Mouse (Mus musculus) lung, postnatal 25 days (tissue): ENCODE data around the gene Map3k11.
"Not testable (repeated sequence)": the region's sequence is repeated elsewhere in the genome, so short reads cannot be mapped to it uniquely, and the experiment has no call there.

Source experiments
- DNase-seq: peaks from one replicate; pipeline ENCODE4 v3.0.0; 2022; ENCODE audit warnings: low spot score

Gene Map3k11

DNA sequence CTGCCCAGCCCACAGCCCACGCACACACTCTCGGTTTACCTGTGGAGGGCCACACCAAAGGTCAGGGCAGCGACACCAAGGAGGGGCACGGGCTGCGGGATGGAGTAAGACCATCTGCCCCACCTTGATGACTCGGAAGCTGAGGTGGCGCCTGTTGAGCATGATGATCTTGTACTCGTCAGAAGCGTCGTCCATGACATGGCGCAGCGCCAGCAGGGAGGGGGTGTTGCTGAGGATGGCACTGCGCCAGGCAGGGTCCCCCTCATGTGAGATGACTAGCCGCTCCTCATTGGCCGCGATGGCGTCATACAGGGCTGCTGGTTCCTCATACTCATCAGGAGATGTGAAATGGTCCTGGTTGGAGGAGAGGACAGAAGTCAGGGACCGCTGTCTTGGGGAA, 22.2 kb upstream of the Map3k11 start:
- no peak for DNase-seq

DNA sequence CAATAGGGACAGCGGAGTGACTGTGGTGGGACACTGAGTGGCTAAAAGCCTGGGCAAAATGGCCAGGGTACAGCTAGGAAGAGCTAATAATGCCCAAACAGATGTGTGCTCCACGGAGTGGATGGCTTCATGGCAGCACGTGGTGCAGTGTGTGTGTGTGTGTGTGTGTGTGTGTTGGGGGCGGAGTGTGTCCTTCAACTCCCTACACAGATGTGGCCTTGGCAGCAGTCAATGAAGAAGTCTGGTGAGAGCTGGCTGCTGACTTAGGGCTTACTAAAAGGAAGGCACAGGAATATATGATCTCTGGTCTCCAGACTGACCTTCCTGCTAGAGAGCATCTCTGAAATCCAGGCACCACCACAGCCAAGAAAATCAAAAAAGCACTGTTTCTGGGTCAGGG, 20.2 kb upstream of the Map3k11 start:
- no peak for DNase-seq

DNA sequence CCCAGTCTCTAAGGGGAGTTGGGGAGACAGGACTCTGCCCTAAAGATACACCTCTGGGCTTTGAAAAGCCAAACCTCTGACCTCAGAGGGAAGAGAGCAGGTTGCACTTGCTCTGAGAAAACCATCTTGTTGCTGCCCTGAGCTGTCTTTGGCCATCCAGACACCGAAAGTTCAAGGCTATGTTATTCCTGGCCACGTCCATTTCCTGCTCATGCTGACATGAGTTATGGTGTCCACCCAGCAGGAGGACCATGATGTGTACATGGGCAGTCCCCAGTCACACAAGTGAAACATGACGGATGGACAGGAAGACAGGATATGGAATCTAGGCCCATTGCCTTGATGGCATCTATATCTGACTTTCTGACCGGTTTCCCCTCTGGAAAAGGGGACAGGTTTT, 8.1 kb upstream of the Map3k11 start:
- no peak for DNase-seq

DNA sequence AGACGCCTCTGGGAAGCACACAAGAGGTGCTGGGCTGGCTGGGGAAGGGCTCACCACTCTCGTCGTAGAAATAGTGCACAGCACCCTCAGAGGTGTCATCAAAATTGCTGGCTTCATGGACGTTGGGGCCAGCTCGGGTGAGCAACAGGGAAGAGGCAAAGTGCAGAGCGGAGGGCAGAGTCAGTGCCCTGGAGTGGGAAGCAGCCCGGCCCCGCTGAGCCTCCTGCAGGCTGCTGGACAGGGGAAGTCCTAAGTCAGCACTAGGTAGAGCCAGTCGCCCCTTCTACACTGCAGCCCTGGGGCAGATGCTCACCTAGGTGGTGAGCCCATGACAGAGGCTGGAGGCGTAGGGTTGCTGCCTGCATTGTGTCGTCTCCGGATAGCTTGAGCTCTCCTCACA, 4.3 kb upstream of the Map3k11 start:
- no peak for DNase-seq

DNA sequence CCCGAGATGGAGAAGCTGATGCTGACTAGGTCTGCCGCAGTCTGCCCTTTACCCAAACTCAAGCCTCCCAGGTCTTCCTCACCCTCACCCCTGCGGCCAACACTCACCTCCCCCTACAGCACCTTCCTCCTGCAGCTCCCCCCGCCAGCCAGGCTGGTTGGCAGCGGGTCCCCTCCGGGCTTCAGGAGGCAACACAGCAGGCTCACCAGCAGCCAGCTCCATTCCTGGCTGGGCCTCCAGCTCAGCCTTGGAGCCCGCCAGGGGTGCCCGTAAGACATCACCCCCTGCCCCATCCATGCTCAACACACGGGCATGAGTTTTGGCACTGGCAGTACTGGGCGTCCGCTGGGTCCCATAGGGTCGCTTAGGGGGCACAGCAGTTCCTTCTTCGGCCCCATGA, 3.6 kb upstream of the Map3k11 start:
- no peak for DNase-seq

DNA sequence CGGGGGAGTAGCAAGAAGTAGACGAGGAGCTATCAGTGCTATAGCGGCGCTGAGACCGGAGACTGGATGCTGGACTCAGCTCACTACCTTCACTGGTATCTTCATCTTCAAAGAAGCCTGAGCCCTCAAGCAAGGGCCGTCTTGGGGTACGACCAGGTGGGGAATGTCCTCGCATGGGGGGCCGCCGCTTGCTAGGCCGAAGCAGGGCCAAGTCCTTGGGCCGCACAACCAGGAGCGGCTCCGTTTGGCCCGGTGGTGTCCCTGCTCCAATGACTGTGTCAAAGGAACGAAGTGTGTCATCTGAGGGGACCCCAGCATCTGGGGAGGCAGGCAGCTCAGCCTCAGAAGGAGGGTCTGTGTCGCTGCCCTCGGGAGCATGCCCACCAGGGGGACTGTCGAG, 3.1 kb upstream of the Map3k11 start:
- no peak for DNase-seq

DNA sequence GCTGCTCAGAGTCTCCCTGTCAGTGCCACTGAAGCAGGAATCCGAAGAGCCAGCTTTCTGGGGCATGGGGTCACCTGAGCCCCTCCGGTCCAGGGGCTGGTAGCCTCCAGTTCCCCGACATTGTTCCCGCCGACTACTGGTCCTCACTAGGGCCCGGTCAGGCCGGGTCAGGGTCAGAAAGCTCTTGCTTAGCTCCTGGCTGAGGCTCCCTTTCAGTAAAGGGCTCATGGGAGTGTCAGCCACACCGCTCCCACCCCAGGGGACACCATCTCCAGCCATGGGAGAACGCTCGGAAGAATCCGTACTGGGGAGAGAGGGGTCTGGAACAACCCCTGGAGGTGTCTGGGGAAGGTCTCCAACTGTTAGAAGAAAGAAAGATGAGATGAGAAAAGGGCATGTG, 2.7 kb upstream of the Map3k11 start:
- no peak for DNase-seq

DNA sequence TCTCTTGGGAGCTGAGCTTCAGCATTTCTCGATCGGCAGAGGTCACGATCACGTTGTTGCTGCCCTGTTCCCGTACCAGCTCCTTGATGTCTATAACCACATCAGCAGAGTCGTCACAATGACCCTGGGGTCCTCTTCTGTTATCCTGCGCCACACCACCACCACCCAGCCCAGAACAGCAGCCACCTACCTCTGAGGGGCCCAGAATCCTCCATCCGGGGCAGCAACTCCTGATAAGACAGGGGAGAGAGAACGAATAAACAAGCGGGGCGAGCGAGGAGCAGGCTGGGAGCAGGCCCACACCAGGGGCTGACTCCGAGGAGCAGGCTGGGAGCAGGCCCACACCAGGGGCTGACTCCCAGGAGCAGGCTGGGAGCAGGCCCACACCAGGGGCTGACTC, 2.1 kb upstream of the Map3k11 start:
- no peak for DNase-seq

DNA sequence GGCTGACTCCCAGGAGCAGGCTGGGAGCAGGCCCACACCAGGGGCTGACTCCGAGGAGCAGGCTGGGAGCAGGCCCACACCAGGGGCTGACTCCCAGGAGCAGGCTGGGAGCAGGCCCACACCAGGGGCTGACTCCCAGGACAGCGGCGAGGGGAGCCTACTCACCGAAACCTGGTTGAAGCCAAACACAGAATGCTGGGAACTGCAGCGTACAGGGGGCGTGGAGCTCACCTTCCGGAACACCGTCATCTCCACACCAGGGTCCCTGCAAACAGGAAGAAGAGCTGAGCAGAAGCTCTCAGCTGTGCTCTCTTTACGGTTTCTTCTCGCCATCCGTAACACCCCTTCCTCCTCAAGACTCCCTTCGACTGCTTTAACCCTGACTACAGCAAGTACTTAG, 1.6 kb upstream of the Map3k11 start:
- not testable (repeated sequence) for DNase-seq

DNA sequence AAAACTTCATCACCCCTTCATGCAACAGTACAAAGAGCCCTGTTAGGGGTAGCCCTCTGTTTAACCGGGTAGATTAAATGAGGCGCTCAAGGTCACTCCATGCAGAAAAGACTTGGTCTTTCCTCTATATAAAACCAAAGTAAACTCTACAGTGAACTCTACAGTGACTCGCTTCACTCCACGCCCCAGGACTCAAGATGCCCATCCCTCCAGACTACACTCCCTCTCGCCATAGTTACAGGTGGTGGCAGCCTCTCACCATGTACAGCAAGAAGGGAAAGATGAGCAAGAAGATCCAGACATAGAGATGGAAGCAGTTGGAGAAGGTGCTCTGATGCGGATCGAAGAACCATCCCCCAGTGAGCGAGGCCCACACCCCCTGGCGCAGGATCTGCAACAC, 804 bp upstream of the Map3k11 start:
- DNase-seq = no peak

DNA sequence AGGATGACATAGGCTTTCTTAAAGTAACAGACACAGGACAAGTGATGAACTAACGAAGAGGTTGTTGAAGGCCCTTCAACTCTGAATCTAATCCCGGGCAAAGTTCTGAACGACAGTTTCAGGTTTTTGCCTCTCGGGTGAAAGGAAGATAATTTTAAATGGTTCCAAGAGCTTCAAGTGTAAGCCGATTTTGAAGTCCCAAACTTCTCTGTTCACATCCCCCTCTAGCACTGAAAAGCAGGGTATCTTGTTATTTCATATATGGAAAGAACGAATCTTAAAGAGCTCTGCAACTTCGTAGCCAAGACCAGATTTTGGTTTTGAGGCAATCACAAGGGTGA, 516 bp downstream of the Map3k11 start:
- no peak for DNase-seq

DNA sequence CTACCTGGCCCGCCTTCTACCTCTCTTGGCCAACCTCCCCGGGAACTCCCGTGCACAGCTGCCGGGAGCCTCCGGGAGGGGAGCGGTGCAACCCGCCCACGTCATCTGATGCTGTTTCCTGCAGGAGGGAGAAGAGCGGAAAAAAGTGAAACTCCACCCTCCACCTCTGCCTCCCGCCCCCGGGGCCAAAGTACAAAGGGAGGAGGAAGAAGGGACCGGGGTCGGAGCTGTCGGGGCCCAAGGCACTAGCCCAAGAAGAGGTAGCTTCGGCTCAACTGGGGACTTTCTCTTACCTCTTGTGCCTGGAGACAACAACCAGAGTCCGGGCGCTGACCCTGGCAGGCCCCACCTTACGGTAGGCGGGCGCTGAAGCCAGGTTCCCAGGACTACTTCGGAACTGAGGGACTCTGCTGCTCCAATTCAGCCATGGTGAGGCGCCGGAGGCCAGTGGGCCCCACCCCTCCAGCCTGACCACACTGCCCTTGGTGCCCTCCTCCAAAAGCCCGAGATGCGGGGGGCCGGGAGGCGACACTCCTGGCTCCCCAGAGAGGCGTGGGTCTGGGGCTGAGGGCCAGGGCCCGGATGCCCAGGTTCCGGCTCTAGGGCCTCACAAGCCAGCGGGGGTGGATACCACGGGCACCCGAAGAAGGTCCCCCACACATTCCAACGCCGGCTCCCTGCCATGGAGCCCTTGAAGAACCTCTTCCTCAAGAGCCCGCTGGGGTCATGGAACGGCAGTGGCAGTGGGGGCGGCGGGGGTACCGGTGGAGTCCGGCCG, 1.2 kb downstream of the Map3k11 start:
- DNase-seq = peak; percentile 95

DNA sequence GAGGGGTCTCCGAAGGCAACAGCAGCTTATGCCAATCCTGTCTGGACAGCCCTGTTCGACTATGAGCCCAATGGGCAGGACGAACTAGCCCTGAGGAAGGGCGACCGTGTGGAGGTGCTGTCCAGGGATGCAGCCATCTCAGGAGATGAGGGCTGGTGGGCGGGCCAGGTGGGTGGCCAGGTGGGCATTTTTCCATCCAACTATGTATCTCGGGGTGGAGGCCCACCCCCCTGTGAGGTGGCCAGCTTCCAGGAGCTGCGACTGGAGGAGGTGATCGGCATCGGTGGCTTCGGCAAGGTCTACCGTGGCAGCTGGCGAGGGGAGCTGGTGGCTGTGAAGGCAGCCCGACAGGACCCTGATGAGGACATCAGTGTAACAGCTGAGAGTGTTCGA, 1.8 kb downstream of the Map3k11 start:
- DNase-seq = no peak

DNA sequence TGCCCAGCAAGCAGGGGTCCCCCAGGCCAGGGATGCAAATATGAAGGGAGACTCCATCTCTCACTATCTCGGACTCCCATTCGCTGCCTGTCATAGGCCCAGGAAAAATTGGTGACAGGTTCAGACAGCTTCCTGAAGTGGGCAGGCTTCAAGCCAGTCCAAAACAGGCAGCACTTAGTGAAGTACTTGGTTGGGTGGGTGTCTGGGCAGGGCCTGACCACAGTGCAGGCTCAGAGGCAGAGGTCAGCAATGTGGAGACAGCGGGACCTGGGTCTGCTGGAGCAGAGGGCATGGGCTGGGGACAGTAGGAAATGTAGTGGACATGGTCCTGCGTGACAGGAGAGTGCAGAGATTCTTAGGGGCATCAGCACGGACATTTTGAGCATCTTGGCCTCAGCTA, 3.1 kb downstream of the Map3k11 start:
- DNase-seq = no peak

DNA sequence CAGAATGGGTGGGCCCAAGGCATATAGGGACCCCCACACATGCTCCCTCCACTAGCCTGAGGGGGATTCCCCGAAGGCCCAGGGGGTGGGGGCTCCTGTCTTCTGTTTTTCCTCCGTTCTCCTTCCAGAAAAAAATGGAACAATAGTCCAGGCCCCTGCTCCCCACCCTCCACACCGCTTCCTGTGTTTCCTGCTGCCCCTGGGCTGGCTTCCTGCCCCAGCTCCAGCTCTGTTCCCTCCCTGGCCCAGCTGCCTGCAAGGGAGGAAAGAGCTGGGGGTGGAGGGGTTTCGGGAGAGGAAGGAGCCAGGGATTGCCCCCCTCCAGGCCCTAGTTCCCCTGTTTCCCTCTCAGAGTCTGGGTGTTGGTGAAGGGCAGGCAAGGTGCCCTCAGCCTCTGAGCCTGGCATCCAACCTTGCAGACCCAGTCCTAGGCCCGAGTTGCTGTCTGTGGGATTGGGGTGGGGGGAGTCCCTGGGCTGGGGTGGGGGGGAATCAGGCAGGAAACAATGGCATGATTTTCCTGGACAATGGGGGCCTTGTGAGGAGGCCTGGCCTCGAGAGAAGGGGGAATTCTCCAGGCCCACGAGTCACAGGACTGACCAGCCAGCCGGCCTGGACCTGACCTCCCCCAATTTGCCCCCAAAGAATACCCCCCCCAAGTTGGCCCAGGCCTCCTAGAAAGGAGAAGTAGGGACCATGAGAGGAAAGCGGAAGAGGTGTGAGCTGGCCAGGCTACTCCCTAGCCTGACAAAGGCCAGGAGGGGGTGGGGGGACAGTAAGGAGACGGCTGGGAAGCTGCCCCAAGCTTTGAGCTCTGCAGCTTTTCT, 3.8 kb downstream of the Map3k11 start:
- DNase-seq = peak; percentile 81

DNA sequence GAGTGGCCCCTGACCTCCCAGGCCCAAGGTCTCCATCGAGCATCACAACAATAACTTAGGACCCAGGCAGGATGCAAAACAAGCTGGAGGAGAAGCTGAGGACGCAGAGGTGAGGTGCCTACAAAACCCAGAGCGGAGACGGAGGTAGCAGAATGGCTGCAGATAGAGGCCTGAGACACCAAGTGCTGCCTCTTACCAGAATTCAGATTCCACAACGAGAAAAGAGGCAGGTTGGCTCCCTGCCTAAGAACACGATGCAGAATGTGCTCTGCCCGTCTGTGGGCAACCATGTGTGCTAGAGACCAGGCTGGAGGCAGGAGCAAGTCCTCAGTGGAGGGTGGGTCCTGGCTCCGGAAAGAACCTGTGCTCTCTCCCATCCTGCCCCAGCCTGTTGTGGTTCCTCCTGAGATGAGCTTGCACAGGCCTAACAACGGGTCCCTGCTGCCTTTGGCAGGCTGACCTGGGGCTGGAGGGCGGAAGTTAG, 4.4 kb downstream of the Map3k11 start:
- DNase-seq = no peak

DNA sequence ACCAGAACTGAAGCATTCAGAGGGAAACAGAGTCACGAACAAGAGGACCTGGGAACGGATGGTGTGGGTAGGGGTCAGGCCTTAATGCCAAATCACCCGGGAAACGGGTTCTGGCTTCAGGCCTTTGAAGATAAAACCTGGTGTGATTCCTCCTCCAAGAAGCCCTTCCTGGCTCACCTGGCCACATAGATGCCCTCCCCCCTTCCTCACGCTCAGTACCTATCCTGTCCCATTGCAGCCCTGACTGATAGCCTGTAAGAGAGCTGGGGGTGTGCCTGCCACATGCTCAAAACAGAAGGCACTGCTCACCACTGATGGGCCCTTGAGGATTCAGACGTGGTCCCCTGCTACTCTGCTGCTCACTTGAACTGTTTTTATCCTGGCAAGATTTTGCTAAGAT, 5.3 kb downstream of the Map3k11 start:
- DNase-seq = no peak

DNA sequence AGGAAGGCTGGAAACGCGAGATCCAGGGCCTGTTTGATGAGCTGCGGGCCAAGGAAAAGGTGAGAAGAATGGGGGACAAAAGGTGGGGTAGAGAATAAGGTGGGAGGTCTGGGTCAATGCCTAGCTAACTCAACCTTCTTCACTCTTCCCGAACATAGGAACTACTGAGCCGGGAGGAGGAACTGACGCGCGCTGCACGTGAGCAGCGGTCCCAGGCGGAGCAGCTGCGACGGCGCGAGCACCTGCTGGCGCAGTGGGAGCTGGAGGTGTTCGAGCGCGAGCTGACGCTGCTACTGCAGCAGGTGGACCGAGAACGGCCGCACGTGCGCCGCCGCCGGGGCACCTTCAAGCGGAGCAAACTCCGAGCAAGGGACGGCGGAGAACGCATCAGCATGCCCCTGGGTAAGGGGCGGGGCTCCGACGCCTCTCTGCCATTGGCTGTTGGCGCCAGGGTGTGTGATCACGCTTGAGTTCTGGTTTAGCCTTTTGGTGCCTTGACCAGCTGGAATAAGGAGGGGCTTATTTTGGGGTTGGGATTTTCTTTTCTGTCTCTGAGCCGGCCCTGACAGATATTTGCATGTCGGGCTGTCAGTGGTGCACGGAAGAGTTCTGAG, 7.4 kb downstream of the Map3k11 start:
- no peak for DNase-seq

DNA sequence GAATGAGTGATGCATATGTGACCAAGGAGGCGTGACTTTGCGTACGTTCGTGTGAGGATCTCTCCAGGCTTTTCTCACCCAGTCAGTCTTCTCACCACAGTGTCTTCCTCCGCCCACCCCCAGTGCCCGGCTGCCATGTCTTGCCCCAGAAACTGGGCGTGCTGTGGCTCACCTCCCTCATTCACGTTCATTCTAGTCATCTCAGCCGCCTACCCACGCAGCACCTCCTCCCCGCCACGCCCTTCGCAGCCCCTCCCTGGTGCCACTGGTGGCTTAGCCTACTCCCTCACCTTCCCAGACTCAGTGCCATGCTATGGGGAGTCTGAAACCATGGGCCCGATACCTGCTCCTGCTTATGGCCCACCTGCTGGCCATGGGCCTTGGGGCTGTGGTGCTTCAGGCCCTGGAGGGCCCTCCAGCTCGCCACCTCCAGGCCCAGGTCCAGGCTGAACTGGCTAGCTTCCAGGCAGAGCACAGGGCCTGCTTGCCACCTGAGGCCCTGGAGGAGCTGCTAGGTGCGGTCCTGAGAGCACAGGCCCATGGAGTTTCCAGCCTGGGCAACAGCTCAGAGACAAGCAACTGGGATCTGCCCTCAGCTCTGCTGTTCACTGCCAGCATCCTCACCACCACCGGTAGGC, 15.7 kb downstream of the Map3k11 start, which contains the start of gene Kcnk7:
Gene Kcnk7, plus strand, starts transcription at position 205 of the 638 bp plus-strand sequence.
- no peak for DNase-seq

DNA sequence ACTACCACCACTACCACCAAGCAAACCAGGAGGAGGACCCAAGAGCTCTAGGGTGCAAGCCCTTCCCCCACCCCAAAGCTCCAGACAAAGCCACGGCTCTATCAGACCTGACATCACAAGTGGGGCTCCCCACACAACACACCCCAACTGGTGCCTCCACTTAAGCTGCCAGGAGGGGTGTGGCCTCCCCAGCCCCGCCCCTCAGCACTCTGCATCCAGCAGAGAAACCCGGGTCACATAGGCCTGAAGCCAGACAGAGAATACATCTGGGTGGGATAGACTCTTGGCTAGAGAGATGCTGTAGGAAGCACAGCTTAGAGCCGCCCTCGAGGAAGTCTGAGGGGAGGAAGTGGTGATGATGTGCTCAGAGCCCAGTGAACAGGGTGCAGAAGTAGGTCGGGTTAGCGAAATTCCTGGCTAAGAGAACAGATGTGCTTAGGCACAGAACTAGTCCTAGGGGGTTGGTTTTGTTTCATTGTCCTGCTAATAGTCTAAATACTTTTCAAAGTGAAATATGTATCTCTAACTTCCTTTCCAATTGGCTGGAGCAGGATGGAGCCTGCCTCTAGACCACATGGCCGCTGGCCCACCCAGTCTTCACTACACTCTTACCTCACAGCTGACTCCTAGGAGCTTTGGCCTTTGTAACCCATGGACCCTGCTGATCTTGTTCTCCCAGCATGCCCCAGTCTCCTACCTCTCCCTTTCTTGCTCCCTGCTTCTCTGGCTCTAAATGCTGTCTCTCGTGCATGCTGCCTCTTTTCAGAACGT, 16.4 kb downstream of the Map3k11 start:
- no peak for DNase-seq

DNA sequence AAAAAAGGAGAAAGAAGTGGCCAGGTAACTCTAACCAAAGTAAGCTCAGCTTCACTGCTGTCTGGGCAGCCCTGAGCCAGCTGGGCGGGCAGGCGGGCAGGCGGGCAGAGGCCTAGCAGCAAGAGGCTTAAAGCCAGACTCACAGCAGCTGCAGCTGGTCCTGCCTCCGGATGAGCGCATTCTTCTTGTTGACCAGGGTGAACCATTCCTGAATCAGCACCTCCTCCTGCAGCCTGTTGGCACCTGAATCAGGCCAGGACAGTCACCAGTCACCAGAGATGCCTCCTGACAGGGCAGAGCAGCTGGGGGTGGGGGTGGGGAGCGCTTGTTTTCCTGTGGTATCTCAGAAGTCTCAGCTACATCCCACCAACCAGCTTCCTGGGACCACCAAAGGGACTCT, 21.5 kb downstream of the Map3k11 start:
- DNase-seq = no peak

DNA sequence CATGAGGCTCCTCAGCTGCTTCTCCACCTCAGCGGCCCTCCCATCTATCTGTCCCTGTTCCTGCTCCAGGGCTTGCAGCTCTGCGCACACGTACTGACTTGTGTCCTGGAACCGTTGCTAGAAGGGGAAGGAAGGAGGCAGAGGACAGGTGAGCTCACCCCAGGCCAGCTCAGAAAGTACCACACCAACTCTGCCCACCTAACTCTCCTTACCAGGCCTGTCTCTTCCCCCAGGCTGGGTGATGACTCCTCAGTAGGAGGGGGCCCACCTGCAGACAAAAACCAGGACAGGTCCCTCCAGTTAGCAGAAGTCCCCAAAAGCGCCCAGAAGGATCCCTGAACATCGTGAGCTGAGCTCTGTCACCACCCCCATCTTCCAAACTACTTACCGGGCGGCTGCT, 22.0 kb downstream of the Map3k11 start:
- no peak for DNase-seq
